Mouse (Mus musculus) midbrain, embryonic 13.5 days (tissue): ENCODE measurements around the gene Rasal1. TPM values are rescaled to one million over a fixed set of nuclear protein-coding genes. Genes with fewer than 3 reads are reported as not detected.

Experiments used
- ATAC-seq: fragments of 200-750 bp; cut with Nextera tagmentation; 2 replicates; pipeline ENCODE4 v1.8.0; 2017; ENCODE audit warnings: mild to moderate bottlenecking, moderate TSS enrichment, moderate library complexity
- H3K27ac ChIP-seq: fragments of 300-500 bp; sonication (generic); 2 replicates; pipeline ENCODE4 v1.5.1; 2015; ENCODE audit warnings: inconsistent platforms, mild to moderate bottlenecking, moderate library complexity
- H3K27me3 ChIP-seq: fragments of 300-500 bp; sonication (generic); 2 replicates; pipeline ENCODE4 v1.6.1; 2015; ENCODE audit warnings: mild to moderate bottlenecking, inconsistent platforms
- H3K36me3 ChIP-seq: fragments of 300-500 bp; sonication (generic); 2 replicates; pipeline ENCODE4 v1.6.1; 2015; ENCODE audit warnings: mild to moderate bottlenecking, inconsistent platforms
- H3K4me1 ChIP-seq: fragments of 300-500 bp; sonication (generic); replicated peaks from 2 replicates; pipeline ENCODE4 v1.6.1; 2015; ENCODE audit warnings: inconsistent platforms
- H3K4me2 ChIP-seq: fragments of 300-500 bp; sonication (generic); replicated peaks from 2 replicates; pipeline ENCODE4 v1.6.1; 2015; ENCODE audit warnings: moderate library complexity, mild to moderate bottlenecking, inconsistent platforms
- H3K4me3 ChIP-seq: fragments of 300-500 bp; sonication (generic); replicated peaks from 2 replicates; pipeline ENCODE4 v1.5.1; 2015; ENCODE audit warnings: mild to moderate bottlenecking, inconsistent platforms
- H3K9ac ChIP-seq: fragments of 300-500 bp; sonication (generic); replicated peaks from 2 replicates; pipeline ENCODE4 v1.6.1; 2015; ENCODE audit warnings: mild to moderate bottlenecking, inconsistent platforms
- H3K9me3 ChIP-seq: fragments of 300-500 bp; sonication (generic); 2 replicates; pipeline ENCODE4 v1.6.1; 2016; ENCODE audit warnings: mild to moderate bottlenecking, inconsistent platforms
- WGBS: fragments of 180-500 bp; shearing (Covaris S2); methylation state at CpG from one replicate; pipeline ENCODE4 v1.1.7; 2015; 5-methylcytosine and 5-hydroxymethylcytosine counted together
- polyA plus RNA-seq: library from polyadenylated mRNA; unstranded; fragments of >200 nt; fragmentation: Nextera tagmentation; extraction: Ambion mirVana; gene quantifications from 2 replicates; pipeline ENCODE4 v1.2.1, GENCODE M21; 2015

Gene Rasal1
- polyA plus RNA-seq, 1 experiment from 2014 or later = 0.15 TPM

DNA sequence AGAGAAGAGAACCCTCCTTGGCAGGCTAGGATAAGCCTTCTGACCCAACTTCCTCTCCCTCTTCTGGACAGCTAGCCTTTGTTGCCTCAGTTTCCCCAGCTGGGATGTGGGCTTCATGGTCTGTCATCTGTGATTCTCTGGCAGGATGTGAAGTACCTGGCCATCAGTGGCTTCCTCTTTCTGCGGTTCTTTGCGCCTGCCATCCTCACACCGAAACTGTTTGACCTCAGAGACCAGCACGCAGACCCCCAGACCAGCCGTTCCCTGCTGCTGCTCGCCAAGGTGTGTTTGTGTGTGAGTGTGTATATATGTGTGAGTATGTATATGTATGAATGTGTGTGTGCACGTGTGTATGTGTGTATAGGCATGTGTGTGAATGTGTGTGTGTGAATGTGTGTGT lies 21.5 kb downstream of the Rasal1 start:
- 88% methylated on average over 7 of the region's 7 CpGs for WGBS
- Histone ChIP-seq H3K9ac (no peak overlapping the region), H3K4me1 (peaks cover 5% of the 10 kb centered on the region; the same call in 1 of the 2 replicates), H3K36me3 (no peaks in the 10 kb centered on the region), H3K9me3 (no peaks in the 10 kb centered on the region), H3K4me3 (no peak overlapping the region), H3K4me2 (no peak overlapping the region), H3K27me3 (peaks cover 4% of the 10 kb centered on the region; the same call in 1 of the 2 replicates), H3K27ac (no peak overlapping the region)
- ATAC-seq = no peak

DNA sequence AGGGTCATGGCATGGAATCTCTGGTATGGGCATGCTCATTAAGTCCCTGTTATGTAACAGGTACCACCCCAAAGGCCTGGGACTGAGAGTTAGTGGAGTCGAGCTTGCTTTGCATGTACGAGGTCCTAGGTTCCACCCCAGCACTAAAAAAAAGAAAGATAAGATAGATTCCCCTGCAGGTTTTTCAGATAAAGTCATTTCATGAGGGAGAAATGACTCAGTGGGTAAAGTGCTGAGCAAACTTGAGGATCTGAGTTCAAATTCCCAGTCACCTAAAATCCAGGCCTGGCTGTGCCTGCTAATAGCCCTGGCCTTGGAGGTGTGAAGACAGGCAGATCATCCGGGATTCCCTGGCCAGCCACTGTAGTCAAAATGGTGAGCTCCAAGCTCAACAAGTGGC lies 23.3 kb downstream of the Rasal1 start:
- Histone ChIP-seq H3K36me3 (no peaks in the 10 kb centered on the region), H3K4me3 (no peak overlapping the region), H3K27ac (no peak overlapping the region), H3K4me1 (peaks cover 5% of the 10 kb centered on the region; the same call in 1 of the 2 replicates), H3K27me3 (no peaks in the 10 kb centered on the region; the same call in 1 of the 2 replicates), H3K9me3 (no peaks in the 10 kb centered on the region), H3K9ac (no peak overlapping the region), H3K4me2 (no peak overlapping the region)
- ATAC-seq = no peak
- WGBS = 91% methylated on average over 3 of the region's 3 CpGs

DNA sequence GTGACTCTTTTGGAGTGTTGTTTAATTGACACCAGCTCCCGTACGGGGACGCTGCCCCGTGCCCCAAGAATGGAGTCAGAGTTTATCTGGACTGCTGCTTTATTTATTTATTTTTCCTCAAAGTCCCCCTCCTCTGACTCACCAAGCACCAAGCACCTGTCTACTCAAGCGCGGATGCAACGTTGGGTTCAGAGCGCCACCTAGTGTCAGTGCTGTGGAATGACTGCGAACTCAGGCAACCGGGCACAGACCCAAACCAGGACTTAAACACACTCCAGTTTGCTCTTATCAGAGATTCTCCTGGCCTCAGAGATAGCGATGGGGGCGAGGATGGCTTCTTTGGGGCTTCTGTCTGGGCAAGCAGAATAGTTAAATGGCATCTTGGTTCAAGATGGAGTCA lies 25.0 kb downstream of the Rasal1 start:
- H3K27ac ChIP-seq = no peak overlapping the region
- 8% methylated on average over 12 of the region's 12 CpGs for WGBS

GRCm38 (mm10) chr5:120674229-120675145 lies 25.9 kb downstream of the Rasal1 start:
- Histone ChIP-seq H3K27me3 (no peaks in the 10 kb centered on the region; the same call in 1 of the 2 replicates), H3K27ac (no peak overlapping the region), H3K4me2 (peak overlapping the region; percentile 9; the same call in 1 of the 2 replicates), H3K4me3 (no peak overlapping the region), H3K9me3 (no peaks in the 10 kb centered on the region), H3K9ac (no peak overlapping the region), H3K36me3 (no peaks in the 10 kb centered on the region), H3K4me1 (peaks cover 8% of the 10 kb centered on the region)
- 0 out of 2 replicates have a peak, but pooled peaks have one; percentile 11 for ATAC-seq
- 30% methylated on average over 21 of the region's 21 CpGs for WGBS

More for the DNA sequence above, 25.0 kb downstream of the Rasal1 start:
- Histone ChIP-seq H3K4me2 (no peak overlapping the region), H3K27me3 (no peaks in the 10 kb centered on the region; the same call in 1 of the 2 replicates), H3K9ac (no peak overlapping the region), H3K4me3 (no peak overlapping the region), H3K9me3 (no peaks in the 10 kb centered on the region), H3K4me1 (peaks cover 5% of the 10 kb centered on the region; the same call in 1 of the 2 replicates), H3K36me3 (no peaks in the 10 kb centered on the region)
- ATAC-seq = no peak

DNA sequence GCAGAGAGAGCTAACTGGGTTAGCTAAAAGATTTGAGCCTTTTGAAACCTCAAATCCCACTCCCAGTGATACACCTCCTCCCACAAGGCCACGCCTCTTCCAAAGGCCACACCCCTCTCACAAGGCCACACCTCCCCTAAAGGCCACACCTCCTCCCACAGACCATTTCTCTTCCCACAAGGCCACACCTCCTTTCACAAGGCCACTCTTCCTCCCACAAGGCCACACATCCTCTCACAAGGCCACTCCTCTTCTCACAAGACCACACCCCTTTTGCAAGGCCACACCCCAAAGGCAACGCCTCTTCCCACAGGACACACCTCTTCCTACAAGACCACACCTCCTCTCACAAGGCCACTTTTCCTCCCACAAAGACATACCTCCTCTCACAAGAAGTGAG lies 28.9 kb downstream of the Rasal1 start:
- peaks cover 6% of the 10 kb centered on the region for H3K27me3 ChIP-seq
- WGBS = 47% methylated on average over 2 of the region's 2 CpGs
- H3K27ac ChIP-seq = no peak overlapping the region
- no peak for ATAC-seq
- H3K36me3 ChIP-seq = peaks cover 9% of the 10 kb centered on the region
- no peak overlapping the region for H3K4me3 ChIP-seq
- peaks cover 26% of the 10 kb centered on the region for H3K4me1 ChIP-seq
- H3K9me3 ChIP-seq = no peaks in the 10 kb centered on the region
- no peak overlapping the region for H3K4me2 ChIP-seq
- no peak overlapping the region for H3K9ac ChIP-seq

GRCm38 (mm10) chr5:120679676-120680555 lies 31.3 kb downstream of the Rasal1 start:
- Histone ChIP-seq H3K27ac (peak overlapping the region; percentile 94), H3K4me2 (peak overlapping the region; percentile 55), H3K9ac (peak overlapping the region; percentile 57), H3K4me1 (peaks cover 28% of the 10 kb centered on the region), H3K27me3 (peaks cover 28% of the 10 kb centered on the region), H3K9me3 (no peaks in the 10 kb centered on the region), H3K4me3 (peak overlapping the region; percentile 29), H3K36me3 (peaks cover 17% of the 10 kb centered on the region)
- peak; percentile 93 for ATAC-seq
- under 1% methylated on average over 24 of the region's 24 CpGs for WGBS

DNA sequence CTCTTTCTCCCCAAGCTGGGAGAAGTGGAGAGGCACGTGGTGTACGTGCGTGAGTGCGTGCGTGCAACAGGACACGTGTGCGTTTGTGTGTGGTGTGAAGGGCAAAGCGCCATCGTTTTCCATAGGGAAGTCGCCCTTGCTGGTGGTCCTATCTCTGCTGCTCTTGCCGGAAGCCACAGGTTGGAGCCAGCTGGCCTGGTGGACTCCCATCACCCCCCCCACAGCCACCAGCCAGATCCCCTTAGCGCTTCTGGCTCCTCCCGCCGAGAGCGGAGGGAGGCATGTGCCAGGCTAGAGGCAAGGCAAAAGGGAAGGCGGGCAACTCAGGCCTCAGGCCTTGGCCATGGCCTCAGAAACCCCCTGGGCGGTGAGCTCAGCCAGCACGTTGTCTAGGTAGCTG lies 32.3 kb downstream of the Rasal1 start:
- peaks cover 34% of the 10 kb centered on the region for H3K27me3 ChIP-seq
- H3K4me1 ChIP-seq = peaks cover 28% of the 10 kb centered on the region
- H3K9ac ChIP-seq = no peak overlapping the region
- 82% methylated on average over 18 of the region's 18 CpGs for whole genome bisulfite sequencing
- no peak overlapping the region for H3K4me3 ChIP-seq
- H3K36me3 ChIP-seq = peaks cover 20% of the 10 kb centered on the region
- no peaks in the 10 kb centered on the region for H3K9me3 ChIP-seq
- H3K27ac ChIP-seq = peak overlapping the region; percentile 73
- H3K4me2 ChIP-seq = peak overlapping the region; percentile 55; the same call in 1 of the 2 replicates
- ATAC-seq = 0 out of 2 replicates have a peak, but pooled peaks have one; percentile 5

- no peak for ATAC-seq
- no peak overlapping the region for H3K27ac ChIP-seq
- no peak overlapping the region for H3K9ac ChIP-seq
- no peaks in the 10 kb centered on the region for H3K9me3 ChIP-seq
- H3K36me3 ChIP-seq = peaks cover 34% of the 10 kb centered on the region
- H3K4me3 ChIP-seq = no peak overlapping the region
- peaks cover 28% of the 10 kb centered on the region for H3K4me1 ChIP-seq
- peaks cover 36% of the 10 kb centered on the region for H3K27me3 ChIP-seq
- no peak overlapping the region for H3K4me2 ChIP-seq
- WGBS = 8% methylated on average over 24 of the region's 24 CpGs
Observed at GRCm38 (mm10) chr5:120682982-120683771, 34.6 kb downstream of the Rasal1 start.

GRCm38 (mm10) chr5:120685678-120686077 lies 37.1 kb downstream of the Rasal1 start:
- no peak overlapping the region for H3K4me3 ChIP-seq
- 86% methylated on average over 8 of the region's 8 CpGs for WGBS
- H3K4me2 ChIP-seq = no peak overlapping the region
- H3K9ac ChIP-seq = no peak overlapping the region
- H3K27ac ChIP-seq = no peak overlapping the region
- peaks cover 43% of the 10 kb centered on the region for H3K36me3 ChIP-seq
- peaks cover 17% of the 10 kb centered on the region for H3K4me1 ChIP-seq
- H3K9me3 ChIP-seq = no peaks in the 10 kb centered on the region
- H3K27me3 ChIP-seq = peaks cover 36% of the 10 kb centered on the region
- no peak for ATAC-seq

DNA sequence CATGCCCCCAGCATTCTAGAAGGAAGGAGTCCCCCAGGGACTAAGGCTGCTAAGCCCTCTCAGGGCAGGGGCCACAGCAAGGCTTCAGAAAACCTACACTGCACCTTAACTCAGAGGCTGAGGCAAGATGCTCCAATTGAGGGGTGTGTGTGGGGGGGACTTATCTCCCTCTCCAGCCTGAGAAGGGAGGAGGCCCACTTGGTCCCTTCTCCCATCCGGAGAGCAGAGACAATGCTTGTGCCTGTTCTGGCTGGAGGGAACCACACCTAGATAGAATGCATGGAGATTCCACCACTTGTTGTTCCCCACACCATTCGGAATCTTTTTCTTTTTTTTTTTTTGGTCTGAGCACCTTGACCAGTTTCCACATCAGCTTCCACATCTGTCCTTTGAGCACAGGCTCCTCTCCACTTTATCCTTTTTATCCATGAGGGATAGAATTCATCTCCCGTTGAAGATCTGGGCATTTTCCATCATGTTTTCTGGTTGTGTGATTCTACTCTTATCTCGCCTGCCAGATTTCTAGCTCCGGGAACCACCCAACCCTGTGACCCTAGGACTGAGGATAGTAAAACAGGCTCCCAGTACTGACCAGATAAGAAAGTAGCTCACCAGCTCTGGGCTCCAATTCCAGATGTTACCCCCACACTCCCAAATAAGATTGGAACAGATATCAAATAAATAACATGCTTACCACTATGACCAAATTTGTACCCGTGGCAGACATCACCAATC lies 38.3 kb downstream of the Rasal1 start:
- peaks cover 11% of the 10 kb centered on the region; the same call in 1 of the 2 replicates for H3K4me1 ChIP-seq
- H3K9me3 ChIP-seq = no peaks in the 10 kb centered on the region
- no peak overlapping the region for H3K4me2 ChIP-seq
- peaks cover 44% of the 10 kb centered on the region for H3K27me3 ChIP-seq
- H3K9ac ChIP-seq = no peak overlapping the region
- 85% methylated on average over 6 of the region's 6 CpGs for WGBS
- H3K4me3 ChIP-seq = no peak overlapping the region
- no peak for ATAC-seq
- no peak overlapping the region for H3K27ac ChIP-seq
- peaks cover 47% of the 10 kb centered on the region for H3K36me3 ChIP-seq

- Histone ChIP-seq H3K9ac (no peak overlapping the region), H3K36me3 (peaks cover 47% of the 10 kb centered on the region), H3K27ac (no peak overlapping the region), H3K4me3 (no peak overlapping the region), H3K9me3 (no peaks in the 10 kb centered on the region), H3K27me3 (peaks cover 44% of the 10 kb centered on the region), H3K4me1 (peaks cover 8% of the 10 kb centered on the region; the same call in 1 of the 2 replicates), H3K4me2 (no peak overlapping the region)
- WGBS = 92% methylated on average over 3 of the region's 3 CpGs
- ATAC-seq = no peak
Observed at GRCm38 (mm10) chr5:120687484-120687851, 38.9 kb downstream of the Rasal1 start.
